Mouse (Mus musculus) adrenal gland, adult 18-20 months (tissue): ENCODE results near the gene Srsf7. TPM values are rescaled to one million over a fixed set of nuclear protein-coding genes. Genes with fewer than 3 reads are reported as not detected.
"Not testable (repeated sequence)": the region's sequence is repeated elsewhere in the genome, so short reads cannot be mapped to it uniquely, and the experiment has no call there.

ENCODE experiments used
- DNase-seq, 2 experiments: peaks; one replicate each; pipeline ENCODE4 v3.0.0; 2021 to 2022; ENCODE audit warnings: low spot score in 2 of 2
- total RNA-seq, 2 experiments: library from RNA; stranded (reverse); gene quantifications; 1 replicate in 1 of 2; 2 replicates in 1 of 2; pipeline ENCODE4 v1.2.3; 2021

Gene Srsf7
- total RNA-seq, 2 experiments from 2014 or later, result 124 to 133 TPM

DNA sequence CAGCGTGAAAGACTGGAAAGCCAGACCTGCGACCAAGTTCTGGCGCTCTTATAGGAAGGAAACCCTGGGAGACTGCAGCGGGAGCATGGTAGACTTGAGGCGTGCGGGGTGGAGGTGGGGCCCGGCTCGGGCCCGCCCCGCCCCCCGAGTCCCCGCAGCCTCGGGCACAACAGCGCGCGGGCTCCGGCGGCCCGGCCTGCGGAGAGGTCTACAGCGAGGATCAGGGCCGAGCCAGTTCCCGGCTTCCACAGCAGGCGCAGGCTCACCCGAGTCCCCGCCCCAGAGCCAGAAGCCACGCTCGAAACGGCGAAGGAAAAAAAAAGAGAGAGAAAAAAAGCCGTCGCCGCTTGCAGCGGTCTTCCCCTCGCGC lies 821 bp downstream of the Srsf7 start:
- peak in 1 of 2 experiments; percentile 53 for DNase-seq

DNA sequence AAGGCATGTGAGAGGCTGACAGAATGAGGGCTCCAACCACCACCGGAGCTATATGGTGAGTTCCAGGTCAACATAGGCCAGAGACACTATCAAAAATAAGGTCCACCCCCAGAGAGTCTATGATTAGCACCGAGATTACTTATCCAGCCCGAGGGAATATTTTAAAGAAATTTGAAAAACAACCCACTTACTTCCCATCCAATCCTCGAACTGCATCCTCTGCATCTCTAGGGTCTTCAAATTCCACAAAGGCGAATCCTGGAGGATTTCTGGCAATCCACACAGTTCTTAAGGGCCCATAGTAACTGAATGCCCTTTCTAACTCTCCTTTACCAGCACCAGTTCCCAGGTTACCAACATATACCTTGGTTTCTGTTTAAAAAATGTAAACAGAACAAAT lies 1.4 kb downstream of the Srsf7 start:
- DNase-seq, result no peak

DNA sequence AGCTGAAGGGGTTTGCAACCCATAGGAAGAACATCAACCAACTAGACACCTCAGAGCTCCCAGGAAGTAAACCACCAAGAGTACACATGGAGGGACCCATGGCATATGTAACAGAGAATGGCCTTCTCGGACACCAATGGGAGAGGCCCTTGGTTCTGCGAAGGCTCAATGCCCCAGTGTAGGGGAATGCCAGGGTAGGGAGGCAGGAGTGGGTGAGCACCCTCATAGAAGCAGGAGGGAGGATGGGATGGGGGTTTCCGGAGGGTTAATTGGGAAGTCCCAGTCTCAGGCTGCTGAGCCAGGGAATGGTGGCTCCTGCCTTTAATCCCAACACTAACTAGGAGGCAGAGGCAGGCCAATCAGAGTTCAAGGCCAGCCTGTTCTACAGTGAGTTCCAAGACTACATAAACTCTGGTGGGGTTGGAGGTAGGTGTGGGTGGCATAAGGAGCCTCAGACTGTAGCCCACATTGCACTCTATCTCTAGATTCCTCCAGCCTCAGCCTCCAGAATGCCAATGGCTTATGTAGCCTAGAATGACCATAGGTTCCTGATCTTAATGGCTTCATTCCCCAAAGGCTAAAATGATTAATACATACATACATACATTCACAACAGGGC lies 7.8 kb downstream of the Srsf7 start:
- DNase-seq, result no peak

DNA sequence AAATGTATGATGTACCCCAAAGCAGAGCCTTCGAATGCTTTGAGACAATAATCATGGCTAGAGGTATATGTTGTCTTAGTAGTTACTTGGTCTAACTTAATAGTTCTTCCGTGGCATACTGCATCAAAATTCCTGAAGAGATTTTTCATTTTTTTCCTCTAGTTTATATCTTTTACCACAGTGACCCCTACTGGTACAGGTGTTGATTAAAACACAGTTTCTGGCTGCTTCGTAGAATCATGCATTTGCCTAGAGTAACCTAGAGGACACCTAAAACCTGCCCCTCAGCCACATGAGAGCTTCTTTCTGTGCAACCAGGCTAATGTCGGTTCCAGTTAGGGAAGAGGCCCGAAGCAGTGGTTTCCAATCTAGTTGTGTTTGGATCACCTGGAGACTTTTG lies 14.0 kb downstream of the Srsf7 start:
- DNase-seq, result no peak

DNA sequence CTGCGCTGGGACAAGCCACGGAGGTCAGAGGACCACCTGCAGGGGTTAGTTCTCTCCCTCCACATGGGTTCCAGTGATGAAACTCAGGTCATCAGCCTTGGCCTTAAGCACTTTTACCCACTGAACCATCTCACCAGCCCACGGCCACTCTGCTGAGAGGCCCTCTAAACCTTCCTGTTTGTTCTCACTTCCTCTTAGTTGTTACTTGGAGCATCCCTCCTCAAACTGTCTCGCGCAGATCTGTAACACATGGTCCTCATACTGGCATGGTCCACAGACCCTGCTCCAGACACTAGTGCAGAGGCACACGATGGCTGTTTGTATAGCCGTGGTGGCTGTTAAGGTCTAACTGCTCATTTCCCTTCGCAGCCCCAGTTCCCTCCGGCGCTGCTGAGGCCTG lies 23.5 kb downstream of the Srsf7 start:
- DNase-seq, result no peak

DNA sequence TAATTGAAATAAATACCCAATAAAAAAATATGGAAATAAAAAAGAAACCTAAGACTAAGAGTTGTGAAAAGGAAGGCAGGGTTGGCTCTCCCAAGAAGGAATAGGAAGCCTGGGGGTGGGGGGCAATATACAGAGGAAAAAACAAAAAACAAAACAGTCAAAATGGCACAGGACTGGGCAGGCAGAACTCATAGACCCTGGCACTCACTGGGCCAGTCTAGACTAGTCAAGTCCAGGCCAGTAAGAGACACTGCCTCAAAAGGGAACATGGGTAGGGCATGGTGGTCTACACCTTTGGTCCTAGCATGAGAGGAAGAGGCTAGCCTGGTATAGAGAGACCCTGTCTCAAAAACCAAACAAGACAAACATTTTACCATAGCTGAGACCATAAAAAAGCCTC lies 26.6 kb downstream of the Srsf7 start:
- DNase-seq, result no peak

DNA sequence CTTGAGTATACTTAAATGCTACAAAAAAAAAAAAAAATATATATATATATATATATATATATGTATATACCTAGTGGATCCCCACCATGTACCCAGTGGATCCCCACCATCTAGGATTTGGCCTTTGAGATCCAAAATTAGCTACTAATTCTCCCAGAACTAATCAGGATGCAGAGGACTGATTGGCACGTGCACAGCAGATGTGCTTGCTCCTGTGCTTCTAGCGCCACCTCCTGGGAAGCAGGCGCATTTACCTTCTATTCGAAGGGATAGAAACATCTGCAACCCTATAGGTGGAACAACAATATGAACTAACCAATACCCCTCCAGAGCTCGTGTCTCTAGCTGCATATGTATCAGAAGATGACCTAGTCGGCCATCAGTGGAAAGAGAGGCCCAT lies 27.1 kb downstream of the Srsf7 start:
- DNase-seq, result peak; percentile 63 to 70

DNA sequence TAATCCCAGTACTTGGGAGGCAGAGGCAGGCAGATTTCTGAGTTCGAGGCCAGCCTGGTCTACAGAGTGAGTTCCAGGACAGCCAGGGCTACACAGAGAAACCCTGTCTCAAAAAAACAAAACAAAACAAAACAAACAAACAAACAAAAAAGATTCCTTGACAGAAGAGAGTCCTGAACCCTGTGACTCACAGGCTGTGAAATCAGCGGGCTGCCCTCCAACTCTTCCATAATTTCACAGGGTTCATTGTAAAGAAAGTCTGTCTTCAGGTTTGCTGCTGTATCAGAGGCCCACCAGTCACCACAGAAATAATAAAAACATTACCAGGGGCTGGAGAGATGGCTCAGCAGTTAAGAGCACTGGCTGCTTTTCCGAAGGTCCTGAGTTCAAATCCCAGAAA lies 28.3 kb downstream of the Srsf7 start:
- DNase-seq, result not testable (repeated sequence)

DNA sequence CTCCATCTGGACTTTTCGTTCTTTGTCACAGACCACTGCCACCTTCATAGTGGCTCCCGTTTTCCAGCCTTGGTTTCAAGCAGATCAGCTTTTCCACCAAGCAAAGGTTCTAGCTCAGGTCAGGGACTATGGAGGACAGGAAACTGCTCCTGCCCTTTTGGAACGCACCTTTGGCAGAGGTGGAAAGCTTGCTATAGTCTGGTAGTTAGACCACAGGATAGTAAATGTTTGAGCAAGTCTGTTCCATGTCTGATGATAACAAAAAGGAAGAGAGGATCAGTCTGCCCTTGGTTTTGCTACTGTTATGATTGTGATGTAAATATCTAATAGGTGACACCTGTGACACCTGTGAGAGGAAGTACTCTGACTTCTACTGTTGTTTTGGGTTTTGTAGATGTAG lies 31.1 kb downstream of the Srsf7 start:
- DNase-seq, result no peak

DNA sequence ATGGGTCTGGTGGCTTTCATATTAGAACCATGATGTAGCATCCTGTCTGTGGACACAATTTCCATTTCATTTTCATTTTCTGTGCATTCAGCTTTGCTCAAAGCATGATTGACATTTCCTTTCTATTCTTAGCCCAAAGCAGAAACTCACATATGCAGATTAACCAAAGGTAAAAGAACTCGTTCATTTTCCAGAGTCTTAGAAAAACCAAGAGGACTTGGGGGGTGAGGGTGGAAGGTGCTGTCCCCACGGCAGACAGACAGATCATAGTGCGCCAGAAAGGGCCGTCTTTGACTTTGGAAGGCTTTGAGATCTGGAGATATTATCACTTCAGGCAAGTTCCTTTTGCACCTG lies 31.7 kb downstream of the Srsf7 start:
- DNase-seq, result no peak

DNA sequence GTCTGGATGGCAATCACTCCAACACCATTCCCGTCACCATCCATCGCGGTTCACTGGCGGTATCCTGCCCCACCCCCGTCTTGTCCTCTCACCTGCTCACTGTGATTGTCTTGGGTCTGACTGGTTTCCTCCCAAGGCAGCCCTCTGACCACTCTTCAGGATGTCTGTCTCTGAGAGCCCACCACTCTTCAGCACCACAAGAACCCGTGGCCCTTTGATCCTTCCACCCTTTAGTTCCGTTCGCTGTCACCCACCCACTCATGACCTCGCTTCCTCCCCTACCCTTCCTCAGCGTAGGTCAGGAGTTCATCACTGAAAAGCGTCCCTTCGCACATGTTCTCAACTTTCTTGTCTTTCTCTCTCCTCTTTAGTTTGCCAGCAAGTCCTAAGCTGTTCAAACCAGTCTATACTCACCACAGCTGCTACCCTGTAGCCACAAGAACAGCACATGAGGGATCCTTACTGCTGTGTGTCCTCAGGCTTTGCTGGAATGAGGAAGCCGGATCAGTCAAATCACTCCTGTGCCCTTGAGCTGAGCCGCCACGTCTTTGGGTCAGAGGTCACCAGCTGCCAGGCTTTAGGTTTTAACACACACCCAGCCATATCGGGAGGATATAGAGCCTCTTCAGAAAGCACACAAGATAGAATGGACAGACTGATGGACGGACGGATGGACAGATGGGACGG lies 32.3 kb downstream of the Srsf7 start:
- DNase-seq, result no peak

DNA sequence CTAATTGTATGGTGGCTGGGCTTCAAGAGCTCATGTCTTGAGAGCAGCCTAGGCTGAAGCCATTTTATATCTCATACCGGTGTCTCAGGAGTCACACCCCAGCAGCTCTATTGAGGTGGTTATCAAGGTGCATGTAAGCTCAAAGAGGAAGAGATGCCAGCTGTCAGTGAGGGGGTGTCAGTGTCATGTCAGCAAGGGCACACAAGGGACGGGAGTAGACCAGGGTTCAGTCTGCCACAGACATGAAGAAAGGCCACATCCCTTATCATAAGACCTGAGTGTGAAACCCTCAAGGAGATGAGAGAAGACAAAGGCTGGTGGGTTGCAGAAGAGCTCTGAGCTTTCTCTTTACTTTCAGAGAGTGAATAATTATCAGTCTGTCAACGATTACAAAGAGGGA lies 33.0 kb downstream of the Srsf7 start:
- DNase-seq, result no peak

DNA sequence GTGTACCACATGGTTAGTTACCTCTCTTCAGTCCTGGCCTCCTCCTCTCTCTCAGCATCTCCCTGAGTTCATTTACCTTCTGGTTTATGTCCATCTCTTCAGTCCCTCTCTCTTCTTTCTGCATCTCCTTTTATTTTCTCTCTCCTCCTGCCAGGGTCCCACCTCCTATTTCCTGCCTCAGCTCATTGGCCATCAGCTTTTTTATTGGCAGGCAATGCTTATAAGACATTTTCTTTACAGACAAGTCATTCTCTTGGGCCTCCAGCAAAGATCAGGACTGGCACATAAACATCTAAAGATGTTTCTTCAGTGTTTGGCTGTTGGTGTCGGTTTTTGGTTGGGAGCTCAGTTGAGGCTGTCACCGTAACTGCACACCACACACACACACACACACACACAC lies 33.4 kb downstream of the Srsf7 start:
- DNase-seq, result no peak

DNA sequence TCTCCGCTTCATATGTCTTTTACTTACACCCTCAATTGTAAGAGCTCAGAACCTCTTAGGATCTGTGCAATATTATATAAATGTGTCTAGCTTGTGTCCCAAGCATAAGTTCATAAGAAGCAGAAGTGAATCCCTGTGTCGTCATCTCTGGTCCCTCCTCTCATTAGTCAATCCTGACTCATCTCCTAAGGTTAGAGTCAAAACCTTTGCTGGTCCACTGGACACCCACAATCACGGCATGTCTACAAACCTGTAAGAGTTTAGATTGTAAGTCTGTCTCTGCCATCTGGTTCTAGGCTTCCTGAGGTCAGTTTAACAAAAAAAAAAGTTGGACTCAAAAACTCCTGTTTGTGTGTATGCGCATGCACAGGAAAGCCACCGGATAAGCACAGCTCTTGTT lies 34.3 kb downstream of the Srsf7 start:
- DNase-seq, result no peak

DNA sequence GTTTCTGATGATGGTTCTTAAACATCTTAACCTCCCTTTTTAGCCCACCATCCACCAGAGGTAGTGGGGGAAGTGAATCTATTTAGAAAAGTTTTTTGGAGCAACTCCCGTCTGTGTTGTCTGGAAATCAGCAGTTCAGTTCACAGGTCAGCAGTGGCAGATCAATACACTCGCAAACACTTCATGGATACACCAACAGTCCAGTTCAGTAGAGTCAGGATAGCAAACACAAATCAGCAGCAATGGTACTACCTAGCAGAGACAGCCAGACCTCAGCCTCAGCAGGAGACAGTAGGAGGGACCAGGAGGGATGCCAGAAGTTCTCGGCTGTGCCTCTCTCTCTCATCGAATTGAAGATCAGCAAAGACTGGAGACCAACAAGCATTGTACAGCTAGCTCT lies 35.2 kb downstream of the Srsf7 start:
- DNase-seq, result no peak

DNA sequence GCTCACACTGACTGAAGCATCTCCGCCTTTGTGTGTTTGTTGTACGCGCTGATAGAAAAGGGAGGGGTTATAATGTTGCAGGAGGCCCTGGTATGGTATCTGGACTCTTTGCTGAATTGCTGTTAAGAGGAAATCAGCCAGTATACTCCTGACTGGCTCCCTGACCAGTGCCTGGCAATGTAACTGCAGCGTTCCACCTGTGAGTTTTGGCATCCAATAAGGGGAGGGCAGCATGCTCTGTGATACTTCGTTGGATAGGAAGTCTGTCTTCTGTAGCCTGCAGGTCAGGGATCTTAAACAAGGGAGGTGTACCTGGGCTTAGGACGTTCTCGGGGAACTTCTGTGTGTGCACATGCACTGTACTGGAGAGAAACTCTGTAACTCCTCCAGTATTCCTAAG lies 36.2 kb downstream of the Srsf7 start:
- no peak for DNase-seq

DNA sequence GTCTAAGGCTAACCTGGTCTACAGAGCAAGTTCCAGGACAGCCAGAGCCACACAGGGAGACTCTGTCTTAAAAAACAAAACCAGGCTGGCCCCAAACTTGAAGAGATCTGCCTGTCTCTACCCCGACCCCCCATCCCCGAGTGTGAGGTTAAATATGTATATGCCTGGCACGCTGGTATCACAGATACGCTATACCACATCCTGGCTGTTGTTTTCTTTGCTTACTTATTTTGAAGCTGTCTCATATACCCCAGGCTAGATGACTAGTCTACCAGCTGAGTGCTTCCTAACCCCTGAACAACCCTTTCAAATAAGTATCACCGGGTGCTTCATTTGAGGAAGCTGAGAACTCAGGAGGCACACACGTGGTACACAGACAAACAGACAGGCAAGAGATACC lies 37.3 kb downstream of the Srsf7 start:
- DNase-seq, result no peak

DNA sequence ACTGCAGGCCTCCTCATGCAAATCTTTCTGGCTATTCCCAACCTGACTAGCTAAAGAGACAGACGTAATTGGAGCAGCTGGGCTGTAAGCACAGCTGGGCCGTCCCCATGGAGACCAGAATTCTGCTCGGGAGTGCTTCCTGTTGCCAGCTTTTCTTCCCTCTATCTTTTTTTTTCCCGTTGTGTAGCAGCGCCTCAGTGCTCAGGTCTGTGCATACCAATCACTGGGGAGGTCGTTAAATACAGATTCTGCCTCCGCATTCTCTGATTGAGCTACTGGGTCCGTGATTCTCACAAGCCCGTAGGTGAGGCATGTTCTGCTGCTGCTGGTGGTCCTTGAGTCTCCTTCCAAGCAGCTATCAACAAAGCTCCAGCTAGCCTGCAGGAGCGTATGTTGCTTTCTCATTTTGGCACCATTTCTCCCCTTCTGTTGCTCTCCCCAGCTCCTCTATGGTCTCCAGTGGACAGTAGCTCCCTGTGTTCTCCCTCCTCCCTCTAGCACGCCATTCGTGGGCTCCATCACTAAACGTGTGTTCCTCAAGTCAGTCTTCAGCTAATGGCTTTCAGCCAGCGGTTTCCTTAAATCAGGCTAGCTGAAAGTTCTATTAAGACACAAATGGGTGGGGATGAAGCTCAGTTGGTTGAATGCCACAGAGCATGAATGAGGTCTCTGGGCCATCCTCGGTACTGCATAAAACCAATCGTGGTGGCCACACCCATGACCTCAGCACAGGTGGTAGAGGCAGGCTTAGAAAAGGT lies 38.5 kb downstream of the Srsf7 start:
- DNase-seq, result no peak

DNA sequence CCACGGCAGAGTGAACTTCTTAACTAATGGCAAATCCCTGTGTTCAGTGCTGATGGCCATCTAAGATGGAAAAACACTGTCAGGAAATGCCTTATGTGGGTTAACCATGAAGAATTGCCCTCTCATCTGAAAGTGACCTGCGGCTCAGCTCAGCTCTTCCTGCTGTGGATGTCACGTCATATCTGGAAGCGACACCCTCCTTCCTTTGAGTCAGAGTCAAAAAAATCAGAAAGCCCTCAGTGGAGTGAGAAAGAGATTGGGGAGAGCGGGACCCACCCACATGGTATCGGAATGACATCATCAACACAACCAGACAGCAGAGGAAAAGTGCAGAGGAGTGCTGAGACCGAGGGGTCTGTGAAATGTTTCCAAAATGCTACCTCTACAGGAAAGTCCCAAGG lies 39.3 kb downstream of the Srsf7 start:
- DNase-seq, result no peak

DNA sequence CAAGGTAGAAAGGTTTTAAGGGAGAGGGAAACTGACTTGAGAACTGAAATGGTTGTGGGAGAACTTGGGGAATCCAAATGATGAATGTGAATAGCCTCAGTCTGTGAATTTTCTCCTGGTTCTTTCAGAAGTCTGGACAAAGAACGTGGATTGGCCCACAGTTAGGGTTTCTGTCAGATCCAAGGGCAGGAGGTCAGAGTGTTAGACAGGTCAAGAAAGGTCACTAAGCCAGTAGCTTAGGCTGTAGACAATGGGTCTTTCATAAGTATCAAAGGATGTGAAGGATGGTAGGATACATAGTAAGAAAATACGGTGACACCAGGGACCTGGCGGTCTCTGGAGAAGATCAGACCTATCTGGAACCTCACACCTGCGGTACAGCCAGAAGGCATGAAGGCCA lies 39.7 kb downstream of the Srsf7 start:
- DNase-seq, result no peak

DNA sequence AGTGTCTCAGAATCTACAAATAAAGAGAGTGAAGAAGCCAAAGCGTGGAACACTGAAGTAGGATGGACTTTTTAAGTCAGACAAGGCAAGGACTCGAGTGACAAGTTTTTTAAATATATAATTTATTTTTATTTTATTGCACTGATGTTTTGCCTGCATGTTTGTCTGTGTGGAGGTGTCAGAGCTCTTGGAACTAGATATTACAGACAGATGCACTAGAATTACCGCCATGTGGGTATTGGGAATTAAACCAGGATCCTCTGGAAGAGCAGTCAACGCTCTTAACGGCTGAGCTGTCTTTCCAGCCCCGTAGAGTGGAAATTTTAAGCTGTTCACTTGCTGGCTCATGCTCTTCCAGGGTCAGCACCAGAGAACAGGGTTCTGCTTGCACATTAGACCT lies 40.8 kb downstream of the Srsf7 start:
- DNase-seq, result no peak

DNA sequence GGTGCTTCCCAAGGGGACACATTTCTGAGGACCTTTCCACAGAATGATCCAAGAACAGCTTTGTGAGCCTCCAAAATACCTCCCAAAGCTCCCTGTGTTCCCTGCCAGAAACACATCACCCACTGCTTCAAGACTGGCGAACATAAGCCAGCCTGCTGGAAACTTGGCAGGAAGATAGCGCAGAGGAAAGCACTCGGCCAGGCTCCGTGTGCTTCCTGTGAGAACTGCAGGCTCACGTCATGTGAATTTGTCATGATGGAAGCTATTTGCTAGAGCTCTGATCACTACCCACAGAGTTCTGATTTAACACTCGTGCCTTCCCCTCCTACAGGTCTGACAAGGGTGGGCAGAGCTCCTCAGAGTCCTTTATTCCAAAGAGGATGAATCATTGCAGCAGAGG lies 41.4 kb downstream of the Srsf7 start:
- no peak for DNase-seq

DNA sequence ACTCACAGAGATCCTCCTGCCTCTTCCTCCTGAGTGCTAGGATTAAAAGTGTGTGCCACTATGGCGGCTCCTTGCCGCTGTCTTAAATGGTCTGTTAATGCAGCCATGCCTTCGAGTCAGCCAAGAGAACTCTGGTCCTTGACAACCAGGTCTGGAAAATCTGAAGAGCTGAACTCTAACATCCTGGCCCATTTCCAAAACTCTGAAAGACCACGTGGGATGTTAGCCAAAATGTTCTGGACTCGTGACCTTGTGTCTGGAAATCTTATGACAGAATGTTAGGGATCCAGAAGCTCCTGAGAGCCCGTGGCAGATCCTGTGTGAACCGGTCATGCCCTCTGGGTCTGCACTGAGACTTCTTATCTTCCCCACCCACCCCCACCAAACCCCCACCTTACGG lies 43.1 kb downstream of the Srsf7 start:
- no peak for DNase-seq
